Mouse (Mus musculus) megakaryocyte, embryonic 14.5 days (primary cell): ENCODE data around the gene Uba52.

Experiments used
- FLI1 ChIP-seq: IDR thresholded peaks from 2 replicates; pipeline ENCODE4 v1.6.1; 2012; ENCODE audit warnings: low read length, inconsistent platforms, mixed read lengths
- GATA1 ChIP-seq: IDR thresholded peaks from 3 replicates; pipeline ENCODE4 v1.6.1; 2012; ENCODE audit warnings: mixed read lengths, low read length, inconsistent platforms, borderline replicate concordance

- TF ChIP-seq FLI1 (no peak), GATA1 (no peak)
Measured at GRCm38 (mm10) chr8:70476333-70477268, 34.0 kb downstream of the Uba52 start, which contains the start of gene Klhl26.
